Mouse (Mus musculus) forebrain, embryonic 12.5 days (tissue): ENCODE data around the gene Zp2. TPM values are rescaled to one million over a fixed set of nuclear protein-coding genes. Genes with fewer than 3 reads are reported as not detected.

Experiments
- ATAC-seq: fragments of 200-750 bp; cut with Nextera tagmentation; 2 replicates; pipeline ENCODE4 v1.8.0; 2017; ENCODE audit warnings: moderate TSS enrichment; ENCODE audit not compliant: low FRiP score
- H3K27ac ChIP-seq: fragments of 300-500 bp; sonication (generic); 2 replicates; pipeline ENCODE4 v1.5.1; 2016; ENCODE audit warnings: mild to moderate bottlenecking
- H3K27me3 ChIP-seq: fragments of 300-500 bp; sonication (generic); 2 replicates; pipeline ENCODE4 v1.6.1; 2016; ENCODE audit warnings: mild to moderate bottlenecking
- H3K36me3 ChIP-seq: fragments of 300-500 bp; sonication (generic); replicated peaks from 2 replicates; pipeline ENCODE4 v1.6.1; 2016; ENCODE audit warnings: mild to moderate bottlenecking
- H3K4me1 ChIP-seq: fragments of 300-500 bp; sonication (generic); 2 replicates; pipeline ENCODE4 v1.6.1; 2016
- H3K4me2 ChIP-seq: fragments of 300-500 bp; sonication (generic); 2 replicates; pipeline ENCODE4 v1.6.1; 2016; ENCODE audit warnings: mild to moderate bottlenecking, moderate library complexity
- H3K4me3 ChIP-seq: fragments of 300-500 bp; sonication (generic); replicated peaks from 2 replicates; pipeline ENCODE4 v1.5.1; 2016; ENCODE audit warnings: mild to moderate bottlenecking
- H3K9ac ChIP-seq: fragments of 300-500 bp; sonication (generic); 2 replicates; pipeline ENCODE4 v1.6.1; 2016; ENCODE audit warnings: mild to moderate bottlenecking
- H3K9me3 ChIP-seq: fragments of 300-500 bp; sonication (generic); 2 replicates; pipeline ENCODE4 v1.6.1; 2016
- WGBS: fragments of 180-500 bp; shearing (Covaris S2); methylation state at CpG from one replicate; pipeline ENCODE4 v1.1.7; 2016; 5-methylcytosine and 5-hydroxymethylcytosine counted together
- polyA plus RNA-seq: library from polyadenylated mRNA; unstranded; fragments of >200 nt; fragmentation: Nextera tagmentation; extraction: Ambion mirVana; gene quantifications from 2 replicates; pipeline ENCODE4 v1.2.1, GENCODE M21; 2016

Zp2 gene
- polyA plus RNA-seq, 1 experiment from 2014 or later, result not detected

DNA sequence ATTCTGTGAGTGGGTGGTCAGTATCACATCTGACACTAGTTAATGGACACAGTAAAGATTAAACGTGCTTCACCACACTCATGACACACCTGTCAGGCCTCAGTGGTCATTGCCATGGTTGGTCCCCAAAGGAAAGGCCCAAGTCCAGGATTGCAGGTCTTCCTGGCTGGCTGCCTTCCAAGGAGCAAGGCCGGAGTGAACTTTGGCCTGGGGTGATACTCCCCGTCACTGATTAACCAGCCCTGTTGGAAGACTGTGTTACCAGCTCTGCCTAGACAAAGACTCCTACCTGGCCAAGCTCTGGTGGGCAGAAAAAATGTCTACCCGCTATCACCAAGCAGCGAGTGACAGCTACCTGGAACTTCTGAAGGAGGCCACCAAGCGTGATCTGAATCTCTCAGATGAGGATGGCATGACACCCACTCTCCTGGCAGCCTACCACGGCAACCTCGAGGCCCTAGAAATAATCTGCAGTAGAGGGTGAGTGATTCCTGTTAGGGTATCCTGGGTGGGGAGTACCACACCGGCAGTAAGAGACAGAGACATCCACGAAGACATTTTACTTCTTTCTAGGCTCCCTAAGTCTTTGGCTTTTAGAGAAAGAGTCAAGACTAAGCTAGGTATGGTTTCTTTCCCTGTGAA is 28.6 kb upstream of the Zp2 start, which contains the start of gene Anks4b:
TSS of gene Anks4b (plus strand) at position 256 of the 642 bp plus-strand sequence.
- 0 out of 2 replicates have a peak, but pooled peaks cover 8% of the 10 kb centered on the region for H3K27me3 ChIP-seq
- 90% methylated on average over 10 of the region's 10 CpGs for WGBS
- no peak for ATAC-seq
- no peak within 1 kb of the TSS for H3K4me3 ChIP-seq
- no peaks in the 10 kb centered on the region for H3K9me3 ChIP-seq
- H3K27ac ChIP-seq, result no peak within 1 kb of the TSS
- no peak within 1 kb of the TSS for H3K9ac ChIP-seq
- no peaks in the 10 kb centered on the region for H3K4me1 ChIP-seq
- no peak within 1 kb of the TSS for H3K4me2 ChIP-seq
- H3K36me3 ChIP-seq, result no peaks in the 10 kb centered on the region

DNA sequence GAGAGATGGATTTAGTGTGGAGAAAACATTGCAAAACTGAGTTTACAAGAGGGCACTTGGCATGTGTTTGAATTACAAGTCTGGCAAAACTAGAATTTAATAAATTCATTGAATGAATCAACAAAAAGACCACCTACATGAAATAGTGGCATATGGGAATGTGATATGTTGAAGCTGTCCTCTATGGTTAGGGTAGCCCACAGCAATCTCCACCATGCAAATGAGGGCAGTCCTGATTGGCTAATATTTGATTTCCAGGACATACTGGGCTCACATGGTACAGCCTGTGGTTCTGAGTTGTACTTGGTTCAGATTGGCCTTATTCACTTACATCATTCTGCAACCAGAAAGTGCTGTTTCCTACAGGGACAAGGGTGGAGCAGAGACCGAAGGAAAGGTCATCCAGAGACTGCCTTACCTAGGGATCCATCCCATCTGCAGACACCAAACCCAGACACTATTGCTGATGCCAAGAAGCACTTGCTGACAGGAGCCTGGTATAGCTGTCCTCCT is 27.2 kb upstream of the Zp2 start:
- ATAC-seq, result no peak
- Histone ChIP-seq H3K9me3 (no peaks in the 10 kb centered on the region), H3K4me1 (no peaks in the 10 kb centered on the region), H3K36me3 (no peaks in the 10 kb centered on the region), H3K4me2 (no peak overlapping the region), H3K9ac (no peak overlapping the region), H3K27ac (no peak overlapping the region), H3K4me3 (no peak overlapping the region), H3K27me3 (0 out of 2 replicates have a peak, but pooled peaks cover 8% of the 10 kb centered on the region)
- 83% methylated on average over 1 of the region's 1 CpGs for WGBS

DNA sequence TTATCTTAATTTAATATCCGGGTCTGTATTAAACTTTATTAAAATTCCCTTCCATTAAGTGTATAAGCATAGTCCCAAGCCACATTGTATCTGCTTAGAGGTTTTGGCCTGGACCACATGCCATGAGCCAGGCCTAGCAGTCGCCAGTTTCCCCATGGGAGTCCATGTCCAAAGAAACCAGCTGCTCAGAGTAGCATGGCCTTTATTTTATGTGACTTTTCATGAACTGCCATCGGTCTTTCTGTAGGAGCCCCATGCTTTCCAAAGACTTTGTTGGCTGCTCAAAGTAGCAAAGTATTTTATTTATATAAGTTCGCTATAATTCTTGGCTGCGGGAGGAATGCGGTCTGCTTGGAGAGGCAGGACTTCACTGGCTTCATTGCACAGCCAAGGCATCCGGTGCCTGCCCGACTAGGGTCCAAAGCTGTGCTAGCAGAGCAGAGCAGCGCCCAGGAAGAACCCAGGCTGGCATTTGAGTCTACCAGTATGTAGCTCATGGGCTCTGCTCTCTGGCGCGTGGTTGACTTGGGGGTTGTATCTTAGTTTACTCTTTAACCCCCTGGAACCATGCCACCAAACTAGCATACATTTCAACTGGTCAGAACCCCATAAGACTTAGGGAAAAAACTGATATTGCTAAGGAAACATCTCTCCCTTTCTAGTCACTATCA is 18.6 kb upstream of the Zp2 start:
- Histone ChIP-seq H3K4me2 (no peak overlapping the region), H3K36me3 (no peaks in the 10 kb centered on the region), H3K27ac (no peak overlapping the region), H3K9me3 (no peaks in the 10 kb centered on the region), H3K9ac (no peak overlapping the region), H3K4me3 (no peak overlapping the region), H3K4me1 (no peaks in the 10 kb centered on the region), H3K27me3 (peaks cover 41% of the 10 kb centered on the region)
- 91% methylated on average over 11 of the region's 11 CpGs for WGBS
- no peak for ATAC-seq

- WGBS, result 10% methylated on average over 4 of the region's 4 CpGs
- Histone ChIP-seq H3K4me3 (no peak overlapping the region), H3K4me2 (no peak overlapping the region), H3K27me3 (peaks cover 60% of the 10 kb centered on the region), H3K27ac (no peak overlapping the region), H3K4me1 (peaks cover 23% of the 10 kb centered on the region), H3K9me3 (no peaks in the 10 kb centered on the region), H3K9ac (no peak overlapping the region), H3K36me3 (no peaks in the 10 kb centered on the region)
- peak; percentile 49; the same call in 1 of the 2 replicates for ATAC-seq
Observed at GRCm38 (mm10) chr7:120158121-120158613, 13.1 kb upstream of the Zp2 start.

DNA sequence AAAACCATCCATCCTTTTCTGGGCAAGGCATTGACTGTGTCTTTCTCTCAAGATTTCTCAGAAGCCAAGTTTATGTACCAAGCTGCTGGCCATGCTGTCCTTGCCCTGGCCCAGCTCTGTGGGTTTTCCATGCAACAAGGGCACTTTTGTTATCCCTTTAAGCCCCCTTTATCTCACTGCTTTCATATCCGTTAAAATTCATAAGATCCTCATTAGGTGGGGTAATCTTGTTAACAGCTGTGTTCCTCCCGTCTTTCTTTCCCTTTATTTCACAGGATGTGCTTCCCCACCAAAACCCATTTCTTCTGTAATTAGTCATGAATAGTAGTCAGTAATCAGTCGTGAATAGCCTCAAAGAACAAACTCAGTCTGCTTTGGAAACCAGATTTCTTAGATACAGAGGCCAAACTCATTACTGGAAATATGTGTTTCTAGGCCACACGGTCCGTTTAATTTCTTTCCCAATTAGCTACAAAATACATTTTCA is 12.5 kb upstream of the Zp2 start:
- H3K27ac ChIP-seq, result no peak overlapping the region
- no peak overlapping the region for H3K4me3 ChIP-seq
- ATAC-seq, result peak; percentile 57
- H3K4me1 ChIP-seq, result peaks cover 23% of the 10 kb centered on the region
- no peaks in the 10 kb centered on the region for H3K9me3 ChIP-seq
- H3K4me2 ChIP-seq, result no peak overlapping the region
- H3K27me3 ChIP-seq, result peaks cover 64% of the 10 kb centered on the region
- no peaks in the 10 kb centered on the region for H3K36me3 ChIP-seq
- H3K9ac ChIP-seq, result no peak overlapping the region
- WGBS, result 9% methylated on average over 5 of the region's 5 CpGs

GRCm38 (mm10) chr7:120156841-120157409 is 11.8 kb upstream of the Zp2 start:
- H3K9ac ChIP-seq, result no peak overlapping the region
- H3K27ac ChIP-seq, result no peak overlapping the region
- peaks cover 66% of the 10 kb centered on the region for H3K27me3 ChIP-seq
- H3K4me2 ChIP-seq, result no peak overlapping the region
- ATAC-seq, result no peak
- 10% methylated on average over 2 of the region's 2 CpGs for WGBS
- peaks cover 23% of the 10 kb centered on the region for H3K4me1 ChIP-seq
- no peaks in the 10 kb centered on the region for H3K9me3 ChIP-seq
- H3K36me3 ChIP-seq, result no peaks in the 10 kb centered on the region
- no peak overlapping the region for H3K4me3 ChIP-seq

DNA sequence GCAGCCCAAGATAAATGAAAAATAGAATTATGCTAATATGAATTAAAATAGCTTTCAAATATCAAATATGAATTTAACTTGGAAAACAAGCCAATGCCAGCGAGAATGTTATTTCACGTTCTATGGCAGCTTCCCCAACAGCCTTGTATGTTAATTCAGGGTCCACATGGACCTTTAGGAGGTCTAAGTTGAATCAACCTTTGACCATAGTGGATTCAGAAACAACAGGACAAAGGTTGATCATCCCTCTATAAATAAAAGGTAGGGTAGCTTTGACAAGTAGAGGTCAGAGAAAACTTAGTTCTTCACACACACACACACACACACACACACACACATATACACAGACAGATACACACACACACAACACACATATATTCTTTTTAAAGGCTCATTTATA is 5.8 kb upstream of the Zp2 start:
- 91% methylated on average over 2 of the region's 2 CpGs for WGBS
- Histone ChIP-seq H3K9ac (no peak overlapping the region), H3K4me2 (no peak overlapping the region), H3K4me3 (no peak overlapping the region), H3K4me1 (no peaks in the 10 kb centered on the region), H3K27me3 (peaks cover 49% of the 10 kb centered on the region), H3K36me3 (no peaks in the 10 kb centered on the region), H3K9me3 (no peaks in the 10 kb centered on the region), H3K27ac (no peak overlapping the region)
- no peak for ATAC-seq

- Histone ChIP-seq H3K36me3 (no peaks in the 10 kb centered on the region), H3K27me3 (peaks cover 43% of the 10 kb centered on the region), H3K9me3 (no peaks in the 10 kb centered on the region), H3K27ac (no peak overlapping the region), H3K4me1 (no peaks in the 10 kb centered on the region), H3K4me3 (no peak overlapping the region), H3K9ac (no peak overlapping the region), H3K4me2 (no peak overlapping the region)
- 17% methylated on average over 3 of the region's 3 CpGs for WGBS
- no peak for ATAC-seq
Observed at GRCm38 (mm10) chr7:120150257-120150656, 5.2 kb upstream of the Zp2 start.

DNA sequence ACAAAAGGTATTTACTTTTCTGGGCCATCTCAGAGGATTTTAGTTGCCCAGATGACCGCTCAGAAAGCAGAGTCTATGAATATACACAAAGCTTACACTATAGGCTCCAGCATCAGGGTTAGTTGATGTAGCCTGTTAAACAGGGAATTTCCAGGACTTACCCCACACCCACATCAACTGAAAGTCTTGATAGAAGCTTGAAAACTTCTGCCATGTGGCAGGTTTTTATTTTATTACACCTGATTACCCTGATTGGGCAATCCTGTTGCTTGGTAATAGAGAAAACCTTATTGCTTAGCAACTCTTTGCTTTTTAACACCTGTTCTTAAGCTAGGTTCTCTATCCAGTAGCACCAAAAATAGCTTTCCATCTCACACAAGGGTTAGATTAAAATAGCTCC is 2.3 kb downstream of the Zp2 start:
- Histone ChIP-seq H3K9ac (no peak overlapping the region), H3K27ac (no peak overlapping the region), H3K27me3 (0 out of 2 replicates have a peak, but pooled peaks cover 12% of the 10 kb centered on the region)

DNA sequence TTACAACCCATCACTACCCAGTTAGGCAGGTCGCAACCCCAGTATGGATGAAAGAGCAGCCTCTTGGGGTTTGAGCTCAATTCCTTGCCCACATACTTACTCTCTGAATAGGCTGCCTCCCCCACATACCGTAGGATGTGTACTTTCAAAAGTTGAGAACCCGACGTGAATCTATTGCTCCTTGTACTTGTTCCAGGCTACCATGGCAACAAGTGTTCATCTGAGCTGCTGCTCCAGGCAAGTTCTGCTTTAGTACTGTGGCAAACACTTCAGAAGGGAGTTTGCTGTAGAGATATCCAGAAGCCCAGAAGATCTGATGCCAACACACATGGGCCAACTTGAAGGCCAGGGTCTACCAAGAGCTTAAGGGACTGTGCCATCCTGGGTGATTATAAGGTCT is 16.1 kb downstream of the Zp2 start:
- WGBS, result 72% methylated on average over 4 of the region's 4 CpGs
- Histone ChIP-seq H3K36me3 (no peaks in the 10 kb centered on the region), H3K4me2 (no peak overlapping the region), H3K27ac (no peak overlapping the region), H3K9me3 (no peaks in the 10 kb centered on the region), H3K27me3 (peaks cover 8% of the 10 kb centered on the region; the same call in 1 of the 2 replicates), H3K4me3 (no peak overlapping the region), H3K4me1 (peaks cover 12% of the 10 kb centered on the region; the same call in 1 of the 2 replicates), H3K9ac (no peak overlapping the region)
- no peak for ATAC-seq

More for the DNA sequence above, 2.3 kb downstream of the Zp2 start:
- no peaks in the 10 kb centered on the region for H3K9me3 ChIP-seq
- no peak overlapping the region for H3K4me2 ChIP-seq
- WGBS, result 86% methylated on average over 1 of the region's 1 CpGs
- no peaks in the 10 kb centered on the region for H3K4me1 ChIP-seq
- ATAC-seq, result no peak
- H3K4me3 ChIP-seq, result no peak overlapping the region
- no peaks in the 10 kb centered on the region for H3K36me3 ChIP-seq

GRCm38 (mm10) chr7:120127686-120128059 is 17.4 kb downstream of the Zp2 start:
- Histone ChIP-seq H3K9me3 (no peaks in the 10 kb centered on the region), H3K4me3 (no peak overlapping the region), H3K27me3 (peaks cover 8% of the 10 kb centered on the region; the same call in 1 of the 2 replicates), H3K36me3 (no peaks in the 10 kb centered on the region), H3K4me1 (peaks cover 12% of the 10 kb centered on the region; the same call in 1 of the 2 replicates), H3K9ac (no peak overlapping the region), H3K27ac (no peak overlapping the region), H3K4me2 (no peak overlapping the region)
- no peak for ATAC-seq
- 43% methylated on average over 4 of the region's 4 CpGs for WGBS

GRCm38 (mm10) chr7:120126976-120127685 is 18.0 kb downstream of the Zp2 start:
- whole genome bisulfite sequencing, result 8% methylated on average over 5 of the region's 5 CpGs
- Histone ChIP-seq H3K27me3 (peaks cover 8% of the 10 kb centered on the region; the same call in 1 of the 2 replicates), H3K9me3 (no peaks in the 10 kb centered on the region), H3K9ac (no peak overlapping the region), H3K36me3 (no peaks in the 10 kb centered on the region), H3K4me1 (peaks cover 12% of the 10 kb centered on the region; the same call in 1 of the 2 replicates), H3K27ac (no peak overlapping the region), H3K4me3 (no peak overlapping the region), H3K4me2 (no peak overlapping the region)
- no peak for ATAC-seq
